Mouse (Mus musculus) retina, postnatal 7 days (tissue): Measurements from ENCODE around the gene Ints11.
A peak's percentile ranks its signal among the peaks of the same experiment; 100 is the strongest.

Experiments
- DNase-seq: peaks from one replicate; pipeline ENCODE4 v3.0.0-alpha.2; 2012; ENCODE audit warnings: low read depth, low spot score

Gene Ints11

DNA sequence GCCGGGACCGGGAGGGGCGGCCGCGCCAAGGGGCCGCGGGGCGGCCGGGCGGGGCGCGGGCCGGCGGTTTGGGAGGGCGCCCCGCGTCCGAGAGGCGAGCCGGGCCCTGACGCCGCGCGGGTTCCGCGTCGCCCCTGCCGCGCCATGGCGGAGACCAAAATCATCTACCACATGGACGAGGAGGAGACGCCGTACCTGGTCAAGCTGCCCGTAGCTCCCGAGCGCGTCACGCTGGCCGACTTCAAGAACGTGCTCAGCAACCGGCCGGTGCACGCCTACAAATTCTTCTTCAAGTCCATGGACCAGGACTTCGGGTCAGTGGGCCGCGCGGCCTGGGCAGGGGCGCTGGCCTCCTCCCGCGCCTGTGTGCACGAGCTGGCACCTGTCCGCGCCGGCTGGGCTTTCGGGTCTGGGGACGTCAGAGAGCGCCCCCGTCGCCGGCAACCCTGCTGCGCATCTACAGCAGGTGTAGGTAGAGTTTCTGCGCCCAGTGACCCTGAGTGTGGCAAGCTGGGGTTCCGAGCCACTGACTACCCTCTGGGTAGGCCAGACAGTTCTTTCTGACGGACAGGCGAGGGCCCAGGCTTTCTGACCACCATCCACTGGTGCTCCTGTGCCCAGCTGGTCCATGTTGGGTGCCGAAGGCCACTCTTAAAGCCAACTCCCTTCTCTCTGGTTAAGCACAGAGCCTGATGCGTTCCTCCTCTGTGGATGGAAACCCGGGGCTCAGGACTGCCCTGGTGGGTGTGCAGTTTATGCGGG, 21.6 kb upstream of the Ints11 start:
- no peak for DNase-seq

DNA sequence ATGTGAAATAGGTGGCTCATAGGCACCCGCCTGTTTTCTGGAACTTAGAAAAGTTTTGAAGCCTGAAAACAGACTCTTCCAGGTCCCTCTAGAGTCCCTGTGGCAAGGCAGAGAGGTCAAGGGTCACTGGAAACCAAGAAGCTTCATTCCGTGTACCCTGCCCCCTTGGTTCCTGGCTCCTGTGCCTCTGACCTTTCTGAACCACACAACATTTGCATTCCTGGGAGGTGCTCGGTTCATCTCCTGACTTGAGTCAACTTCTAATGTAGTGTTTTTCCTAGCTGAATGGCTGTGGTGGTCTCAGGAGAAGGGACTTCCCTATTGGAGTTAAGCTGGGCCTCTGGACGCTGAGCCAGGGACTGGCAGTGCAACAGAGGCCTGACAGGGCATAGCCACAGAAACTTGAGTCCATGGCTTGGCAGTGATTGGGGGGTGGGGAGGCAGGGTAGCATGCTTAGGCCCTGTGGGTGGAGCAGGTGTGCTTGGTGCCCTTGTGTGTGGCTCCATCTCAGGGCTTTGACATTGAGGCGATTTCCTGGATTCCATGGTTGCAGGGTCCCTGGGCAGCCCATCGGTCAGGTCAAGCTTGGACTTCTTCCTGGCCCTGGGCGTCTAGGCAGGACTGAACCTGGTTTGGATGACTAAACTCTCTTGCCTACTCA, 20.8 kb upstream of the Ints11 start:
- no peak for DNase-seq

DNA sequence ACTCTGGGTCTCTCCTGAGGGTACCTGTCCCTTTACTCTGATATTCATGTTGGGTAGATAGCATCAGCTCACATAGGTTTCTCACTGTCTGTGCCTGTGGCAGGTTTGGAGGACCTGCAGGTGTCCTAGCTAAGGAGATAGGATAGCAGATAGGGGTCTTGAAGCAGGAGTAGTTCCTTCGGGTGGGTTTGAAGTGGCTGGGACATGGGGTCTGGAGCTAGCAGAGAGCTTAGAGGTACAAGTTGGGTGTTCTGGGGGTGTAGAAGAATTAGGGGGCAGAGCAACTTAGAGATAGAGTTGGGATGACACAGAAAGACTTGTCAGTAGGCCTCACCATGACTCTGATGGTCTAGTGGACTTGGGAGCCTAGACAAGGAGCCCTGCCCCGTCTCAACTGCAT, 20.0 kb upstream of the Ints11 start:
- no peak for DNase-seq

DNA sequence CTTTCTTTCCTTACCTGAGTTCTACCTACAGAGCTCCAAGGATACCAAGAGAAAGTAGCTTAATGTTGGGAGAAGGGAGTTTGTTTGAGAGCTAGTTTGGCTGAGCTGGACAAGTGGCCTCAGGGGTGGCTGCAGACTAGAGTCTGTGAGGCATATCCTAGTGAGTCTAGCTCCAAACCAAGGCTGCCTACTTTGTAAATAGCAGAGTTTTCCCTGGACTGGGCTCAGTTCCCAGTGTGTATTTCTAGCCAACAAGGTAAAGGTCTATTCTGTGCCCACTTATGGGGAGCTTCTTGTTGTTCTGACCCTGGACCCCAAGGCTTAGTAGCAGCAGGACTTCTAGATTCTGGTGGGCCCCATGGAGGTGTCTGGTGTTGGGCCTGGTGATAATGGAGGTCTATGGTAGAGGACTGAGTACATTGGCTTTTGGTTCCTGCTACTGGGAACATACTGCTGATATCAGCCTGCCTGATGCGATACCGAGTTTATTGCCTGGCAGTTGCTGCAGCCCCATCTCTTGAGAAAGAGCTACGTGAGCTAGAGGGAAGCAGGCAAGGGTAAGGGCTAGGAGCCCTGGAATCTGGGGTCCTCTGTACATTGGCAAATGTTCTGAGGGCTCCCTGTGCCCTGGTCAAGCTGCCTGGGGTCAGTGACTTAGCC, 19.4 kb upstream of the Ints11 start:
- no peak for DNase-seq

DNA sequence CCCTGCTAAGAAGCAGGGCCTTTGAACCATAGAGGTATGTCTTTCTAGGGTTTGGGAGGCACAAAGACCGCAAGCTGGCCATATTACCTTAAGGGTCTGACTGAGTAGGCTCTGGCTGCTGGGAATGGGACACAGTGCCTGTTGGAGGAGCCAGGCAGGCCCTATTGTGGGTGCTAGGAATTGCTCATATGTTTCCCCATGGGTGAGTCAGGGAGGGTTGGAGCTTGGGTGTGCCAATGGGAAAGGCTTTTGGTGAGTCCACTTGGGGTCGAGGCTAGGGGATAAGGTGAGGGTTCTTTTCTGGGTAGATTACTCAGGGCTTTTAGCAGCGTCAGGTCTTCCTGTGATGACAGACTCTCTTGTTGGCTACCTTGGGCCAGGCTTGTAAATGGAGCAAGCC, 18.0 kb upstream of the Ints11 start:
- no peak for DNase-seq

DNA sequence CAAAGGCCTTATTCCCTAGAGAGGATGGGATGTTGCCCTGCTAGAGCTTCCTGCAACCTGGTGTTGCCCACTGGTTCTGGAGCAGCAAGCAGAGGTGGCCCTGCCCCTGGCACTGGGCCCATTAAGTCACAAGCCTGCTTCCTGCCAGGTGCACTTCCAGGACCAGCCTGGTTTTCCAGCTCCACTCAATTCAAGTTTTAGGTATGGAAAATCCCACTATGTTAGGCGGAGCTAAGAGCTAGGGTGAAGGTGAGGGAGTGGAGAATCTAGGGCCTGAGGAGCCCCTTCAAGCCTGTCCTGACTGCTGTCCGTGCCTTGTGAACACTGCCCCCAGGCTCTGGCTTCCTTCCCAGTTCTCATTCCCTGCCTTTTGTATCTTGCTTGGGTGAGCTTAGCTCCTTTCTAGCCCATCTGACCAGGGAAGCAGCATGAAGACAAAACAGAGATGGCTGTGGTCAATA, 17.4 kb upstream of the Ints11 start:
- no peak for DNase-seq

DNA sequence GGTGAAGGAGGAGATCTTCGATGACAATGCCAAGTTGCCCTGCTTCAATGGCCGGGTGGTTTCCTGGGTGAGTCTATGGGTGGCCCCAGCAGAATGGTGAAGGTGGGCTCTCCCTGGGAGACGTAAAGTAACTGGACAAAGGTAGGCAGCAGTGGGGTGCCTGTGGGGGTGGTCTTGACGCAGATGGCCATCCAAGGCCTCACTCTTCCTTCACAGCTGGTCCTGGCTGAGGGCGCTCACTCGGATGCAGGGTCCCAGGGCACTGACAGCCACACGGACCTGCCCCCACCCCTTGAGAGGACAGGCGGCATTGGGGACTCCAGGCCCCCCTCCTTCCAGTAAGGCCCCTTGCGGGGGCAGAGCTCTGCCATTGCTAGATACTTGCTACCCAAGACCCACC, 15.9 kb upstream of the Ints11 start:
- DNase-seq = no peak

DNA sequence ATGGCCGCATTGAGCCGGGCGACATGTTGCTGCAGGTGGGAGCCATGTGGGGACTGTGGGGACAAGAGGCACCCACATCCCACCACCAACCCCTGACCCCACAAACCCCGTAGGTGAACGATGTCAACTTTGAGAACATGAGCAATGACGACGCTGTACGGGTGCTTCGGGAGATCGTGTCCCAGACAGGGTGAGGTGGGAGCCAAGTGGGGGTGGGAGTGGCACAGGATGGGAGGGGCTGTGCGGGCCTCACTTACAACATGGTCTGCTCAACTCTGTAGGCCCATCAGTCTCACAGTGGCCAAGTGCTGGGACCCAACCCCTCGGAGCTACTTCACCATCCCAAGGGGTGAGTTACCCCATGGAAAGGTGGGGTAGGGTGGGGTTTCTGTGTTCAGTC, 14.4 kb upstream of the Ints11 start:
- DNase-seq = no peak

DNA sequence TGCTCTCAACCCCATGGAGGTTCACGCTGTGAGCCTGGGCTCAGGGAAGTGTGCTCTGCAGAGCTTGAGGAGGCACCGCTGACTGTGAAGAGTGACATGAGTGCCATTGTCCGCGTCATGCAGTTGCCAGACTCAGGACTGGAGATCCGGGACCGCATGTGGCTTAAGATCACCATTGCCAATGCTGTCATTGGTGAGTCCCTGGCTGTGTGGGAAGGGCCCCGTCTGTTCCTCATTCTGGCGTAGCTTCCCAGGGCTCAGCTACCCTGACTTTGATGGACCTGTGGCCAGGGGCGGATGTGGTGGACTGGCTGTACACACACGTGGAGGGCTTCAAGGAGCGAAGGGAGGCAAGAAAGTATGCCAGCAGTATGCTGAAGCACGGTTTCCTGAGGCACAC, 13.3 kb upstream of the Ints11 start:
- DNase-seq = no peak

DNA sequence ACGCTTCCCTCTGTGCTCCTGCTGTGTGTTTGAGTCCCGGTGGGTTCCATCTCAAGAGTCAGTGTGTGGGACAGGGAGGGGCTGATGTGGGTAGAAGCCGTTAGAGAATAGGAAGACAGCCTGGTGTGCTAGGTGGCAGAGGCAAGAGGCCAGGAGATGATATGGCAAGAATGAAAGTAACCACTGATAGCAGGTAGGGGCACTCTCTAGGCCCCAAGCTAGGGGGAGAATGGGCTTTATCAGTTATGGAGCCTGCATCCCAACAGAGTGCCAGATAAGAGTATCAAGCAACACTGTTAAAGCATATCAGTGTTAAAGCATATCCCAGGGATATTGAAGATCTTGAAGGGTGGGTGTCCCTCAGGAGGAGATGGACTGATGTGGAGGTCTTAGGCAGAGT, 12.5 kb upstream of the Ints11 start:
- no peak for DNase-seq

DNA sequence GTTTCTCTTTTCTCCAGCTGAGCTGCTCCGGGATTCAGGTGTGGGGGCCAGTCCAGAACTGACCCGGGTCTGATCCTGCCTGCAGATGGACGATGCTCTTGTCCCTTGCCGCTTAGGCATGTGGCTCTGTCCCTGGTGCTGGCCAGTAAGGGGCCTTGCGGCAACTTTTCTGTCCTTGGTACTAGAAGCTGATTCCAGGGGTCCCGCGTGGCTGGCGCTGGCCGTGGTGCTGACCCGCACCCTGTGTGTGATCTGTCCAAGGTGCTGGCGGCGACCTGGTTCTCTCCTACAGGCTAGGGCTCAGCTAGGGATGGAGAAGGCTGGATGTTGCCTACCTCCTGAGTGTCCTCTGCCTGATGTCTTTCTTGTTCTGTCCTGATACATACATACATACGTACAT, 10.0 kb upstream of the Ints11 start:
- no peak for DNase-seq

DNA sequence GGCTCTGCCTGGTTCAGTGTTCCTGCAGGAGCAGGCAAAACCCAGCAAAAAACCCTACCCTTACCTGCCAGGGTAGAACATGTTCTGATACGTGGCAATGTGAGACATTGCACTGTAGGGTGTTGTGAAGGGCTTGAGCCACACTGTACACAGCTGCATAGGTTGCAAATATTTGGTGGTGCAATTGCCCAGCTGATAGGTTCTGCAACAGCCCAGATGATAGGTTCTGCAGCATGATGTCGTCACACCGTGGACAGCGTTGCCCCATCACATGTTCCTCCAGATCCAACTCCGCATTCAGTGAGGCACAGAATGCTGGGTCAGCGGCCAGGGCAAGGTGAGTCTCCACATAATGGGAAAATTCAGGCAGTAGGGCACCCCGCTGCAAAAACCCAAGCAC, 7.6 kb upstream of the Ints11 start:
- no peak for DNase-seq

DNA sequence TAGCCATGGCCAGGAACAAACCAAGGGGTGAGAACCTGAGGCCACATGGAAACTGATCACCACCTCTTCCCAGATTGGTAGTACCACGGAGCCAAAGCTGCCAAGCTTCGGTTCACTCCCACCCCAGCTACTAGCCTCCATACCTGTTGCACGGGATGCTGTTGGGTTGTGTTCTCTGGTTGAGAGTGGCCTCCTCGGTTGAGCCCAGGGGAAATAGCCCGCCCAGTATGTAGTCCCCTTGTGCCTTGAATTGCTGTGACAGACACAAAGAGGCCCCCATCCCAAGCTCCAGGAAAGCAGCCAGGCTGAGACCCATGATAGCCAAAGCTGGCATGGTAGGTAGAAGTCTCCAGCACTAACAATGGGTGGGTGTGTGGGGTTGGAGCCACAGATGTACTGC, 6.3 kb upstream of the Ints11 start, which contains the start of gene Tas1r3:
TSS of gene Tas1r3 (minus strand) at position 362 of the 400 bp plus-strand sequence.
- no peak for DNase-seq

DNA sequence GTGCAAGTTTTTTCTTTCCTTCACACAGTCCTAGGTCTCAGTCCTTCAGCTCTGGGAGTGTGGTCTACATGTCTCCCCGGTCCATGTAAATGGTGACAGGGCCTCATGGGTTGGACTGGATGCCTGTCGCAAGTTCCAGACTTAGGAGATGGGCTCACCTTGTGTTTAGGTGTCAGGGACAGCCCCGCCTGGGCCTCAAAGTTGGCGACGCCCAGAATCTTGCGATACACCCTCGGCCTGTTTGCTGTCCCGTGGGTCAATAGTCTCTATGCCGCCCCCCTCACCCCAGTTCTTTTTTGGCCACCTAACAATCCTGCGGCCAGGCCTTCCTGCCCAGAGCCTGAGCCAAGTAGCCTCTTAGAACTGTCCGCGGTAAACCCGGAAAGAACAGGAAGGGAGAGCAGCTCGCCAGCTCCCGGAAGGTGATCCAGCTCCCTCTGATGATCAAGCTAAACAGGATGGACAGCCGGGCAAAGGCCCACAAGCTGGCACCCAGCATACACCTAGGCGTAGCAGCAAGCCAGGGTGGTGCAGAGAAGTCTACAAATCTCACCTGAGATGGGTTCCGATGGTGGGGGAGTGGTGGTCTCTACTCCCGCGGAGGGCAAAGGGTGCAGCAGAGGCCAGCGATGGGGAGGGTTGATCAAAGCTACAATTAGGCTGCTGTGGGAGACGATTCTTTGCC, 590 bp upstream of the Ints11 start:
- no peak for DNase-seq

DNA sequence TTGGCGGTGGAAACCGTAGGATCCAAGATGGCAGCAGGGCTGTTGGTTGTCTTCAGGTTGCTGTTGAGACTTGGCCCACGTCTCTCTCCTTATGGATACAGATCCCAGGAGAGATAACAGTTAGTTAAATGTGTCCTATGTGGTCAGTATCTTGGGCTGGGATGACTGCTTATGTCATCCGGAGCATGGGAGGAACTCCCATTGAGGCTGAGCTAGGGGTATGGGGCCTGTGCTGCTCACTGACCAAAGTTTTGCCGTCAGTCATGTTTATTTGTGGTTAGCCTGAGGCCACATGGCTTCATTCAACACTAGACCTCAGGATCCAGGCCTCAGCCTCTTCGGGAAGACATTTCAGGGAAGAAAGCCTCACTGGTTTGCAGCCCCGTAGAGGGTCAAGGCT, 2.1 kb downstream of the Ints11 start:
- no peak for DNase-seq

DNA sequence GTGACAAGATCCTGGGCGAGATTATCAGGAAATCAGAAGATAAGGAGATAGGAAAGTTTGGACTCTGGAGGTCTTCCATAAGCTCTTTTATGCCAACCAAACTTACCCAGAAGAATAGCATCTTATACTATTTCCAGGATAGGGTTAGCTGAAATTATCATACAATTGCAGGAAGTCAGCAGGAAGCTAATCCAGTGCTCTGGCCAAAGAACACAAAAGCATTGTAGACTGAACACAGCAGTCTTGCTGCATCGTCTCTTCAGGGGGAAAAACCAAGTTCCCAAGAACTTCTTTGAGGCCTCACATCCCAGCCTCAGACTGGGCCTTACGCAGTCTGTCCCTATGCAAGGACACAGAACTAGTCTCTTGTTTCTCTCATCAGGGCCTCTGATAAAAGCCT, 14.2 kb downstream of the Ints11 start:
- no peak for DNase-seq

DNA sequence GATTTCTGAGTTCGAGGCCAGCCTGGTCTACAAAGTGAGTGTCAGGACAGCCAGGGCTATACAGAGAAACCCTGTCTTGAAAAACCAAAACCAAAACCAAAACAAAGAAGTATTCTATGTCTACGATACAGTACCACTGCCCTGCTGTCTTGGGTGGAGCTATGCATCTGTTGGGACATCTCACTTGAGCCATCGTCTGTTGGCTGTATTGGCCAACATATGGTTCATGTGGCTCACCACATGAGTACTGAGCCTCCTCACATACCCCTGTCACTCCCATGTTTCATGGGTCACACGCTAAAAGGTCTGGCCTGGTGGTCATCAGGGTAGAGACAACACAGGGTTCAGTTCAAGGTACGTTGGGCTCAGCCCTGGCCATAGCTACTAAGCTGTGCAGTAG, 17.0 kb downstream of the Ints11 start:
- DNase-seq = no peak

DNA sequence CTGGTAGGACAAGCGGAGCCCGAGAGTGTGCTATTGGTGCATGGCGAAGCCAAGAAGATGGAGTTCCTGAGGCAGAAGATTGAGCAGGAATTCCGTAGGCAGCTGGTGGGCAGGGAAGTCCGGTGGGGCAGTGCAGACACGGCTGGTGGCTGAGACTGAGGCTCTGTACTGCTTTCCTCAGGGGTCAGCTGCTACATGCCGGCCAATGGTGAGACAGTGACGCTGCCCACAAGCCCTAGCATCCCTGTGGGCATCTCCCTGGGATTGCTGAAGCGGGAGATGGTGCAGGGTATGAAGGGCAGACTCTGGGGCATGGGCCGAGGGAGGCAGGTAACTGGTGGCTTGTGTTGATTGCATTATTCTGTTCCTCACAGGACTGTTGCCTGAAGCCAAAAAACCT, 18.3 kb downstream of the Ints11 start:
- no peak for DNase-seq

DNA sequence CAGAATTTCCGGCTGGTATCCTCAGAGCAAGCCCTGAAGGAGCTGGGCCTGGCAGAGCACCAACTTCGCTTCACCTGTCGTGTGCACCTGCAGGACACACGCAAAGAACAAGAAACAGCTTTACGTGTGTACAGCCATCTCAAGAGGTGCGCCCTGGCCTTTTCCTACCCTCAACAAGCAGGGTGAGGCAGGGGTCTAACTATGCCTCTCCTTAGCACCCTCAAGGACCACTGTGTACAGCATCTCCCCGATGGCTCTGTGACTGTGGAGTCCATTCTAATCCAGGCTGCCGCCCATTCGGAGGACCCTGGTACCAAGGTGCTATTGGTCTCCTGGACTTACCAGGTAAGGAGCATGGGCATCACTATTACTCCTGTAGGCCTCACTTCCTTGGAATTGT, 18.8 kb downstream of the Ints11 start:
- DNase-seq = no peak

DNA sequence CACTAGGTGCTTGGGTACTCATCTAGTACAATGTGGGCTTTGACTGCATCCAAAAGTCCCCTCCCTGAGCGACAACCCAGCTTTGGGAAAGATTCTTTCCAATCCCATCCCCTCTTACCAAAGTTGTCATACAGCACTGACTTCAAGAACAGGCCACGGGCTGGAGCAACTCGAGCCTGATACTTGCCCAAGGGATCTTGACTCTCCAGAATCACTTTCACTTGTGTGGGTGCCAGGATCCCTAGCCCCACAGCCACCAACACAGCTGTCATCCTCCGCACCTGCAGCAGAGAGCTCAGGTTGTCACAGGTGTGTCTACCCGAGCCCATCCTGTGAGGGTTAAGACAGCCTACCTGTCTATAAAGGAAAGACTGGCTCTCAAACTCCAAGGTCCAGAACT, 20.0 kb downstream of the Ints11 start:
- no peak for DNase-seq

DNA sequence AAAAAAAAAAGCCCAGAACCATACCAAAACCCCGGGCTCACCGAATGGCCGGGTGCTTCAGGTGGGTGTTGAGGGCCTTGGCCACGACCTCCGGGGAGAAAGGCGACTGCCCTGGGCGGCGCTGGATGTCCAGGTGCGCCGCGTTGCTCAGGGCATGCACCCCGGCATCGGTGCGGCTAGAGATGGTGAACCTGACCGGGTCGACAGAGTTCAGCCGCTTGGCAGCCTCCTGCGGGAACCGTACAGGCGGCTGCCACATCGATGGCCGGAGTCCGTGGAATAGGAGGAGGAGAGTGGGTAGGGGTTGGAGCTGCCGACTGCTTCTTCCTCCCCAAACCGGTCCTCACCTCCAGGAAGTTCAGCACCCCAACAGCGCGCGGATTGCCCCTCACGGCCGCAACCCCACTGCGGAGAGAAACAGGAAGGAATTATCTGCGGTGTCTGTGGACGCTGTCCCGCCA, 21.7 kb downstream of the Ints11 start:
- no peak for DNase-seq

DNA sequence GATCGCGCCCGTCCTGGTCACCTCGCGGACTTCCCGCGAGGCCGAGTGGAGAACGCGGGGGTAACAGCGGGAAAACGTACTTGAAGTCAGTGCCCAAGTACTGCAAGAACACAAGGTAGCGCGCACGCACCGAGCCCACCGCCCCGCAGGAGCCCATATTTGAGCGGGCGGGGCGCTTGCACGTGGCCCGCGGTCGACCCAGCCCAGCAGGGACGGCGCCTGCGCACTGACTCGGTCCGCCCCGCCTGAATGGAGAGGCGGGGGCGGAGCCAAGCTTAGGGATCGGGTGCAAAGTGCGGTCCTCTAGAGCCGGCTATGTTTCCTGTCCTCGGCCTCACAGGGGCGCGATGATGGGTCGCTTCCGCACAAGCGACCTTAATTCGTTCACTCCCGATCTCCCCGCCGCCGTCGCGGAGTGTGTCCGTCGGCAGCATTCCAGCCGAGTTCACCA, 22.2 kb downstream of the Ints11 start, which contains the start of the genes Pusl1 and Acap3:
TSS of gene Pusl1 (minus strand) at position 231 of the 451 bp plus-strand sequence.
TSS of gene Acap3 (plus strand) at position 272 of the 451 bp plus-strand sequence.
- peak; percentile 92 for DNase-seq
